Mouse (Mus musculus) limb, embryonic 11.5 days (tissue): ENCODE measurements around the gene Prkca. TPM values are rescaled to one million over a fixed set of nuclear protein-coding genes. Genes with fewer than 3 reads are reported as not detected.

Experiments used
- ATAC-seq: fragments of 200-750 bp; cut with Nextera tagmentation; 2 replicates; pipeline ENCODE4 v1.8.0; 2017; ENCODE audit warnings: low read depth; ENCODE audit not compliant: insufficient number of reproducible peaks, low FRiP score, low TSS enrichment
- DNase-seq: peaks from one replicate; pipeline ENCODE4 v3.0.0-alpha.2; 2015; ENCODE audit warnings: low spot score
- H3K27ac ChIP-seq: fragments of 300-500 bp; sonication (generic); replicated peaks from 2 replicates; pipeline ENCODE4 v1.5.1; 2014; ENCODE audit warnings: low read depth, mild to moderate bottlenecking, low read length
- H3K27me3 ChIP-seq: fragments of 300-500 bp; sonication (generic); 2 replicates; pipeline ENCODE4 v1.6.1; 2014; ENCODE audit warnings: mild to moderate bottlenecking, low read length, mixed read lengths; ENCODE audit not compliant: control insufficient read depth, insufficient read depth
- H3K36me3 ChIP-seq: fragments of 300-500 bp; sonication (generic); 2 replicates; pipeline ENCODE4 v1.6.1; 2014; ENCODE audit warnings: mild to moderate bottlenecking, low read length, moderate library complexity, mixed read lengths; ENCODE audit not compliant: control insufficient read depth, insufficient read depth
- H3K4me1 ChIP-seq: fragments of 300-500 bp; sonication (generic); 2 replicates; pipeline ENCODE4 v1.6.1; 2014; ENCODE audit warnings: low read length, mixed read lengths; ENCODE audit not compliant: control insufficient read depth, insufficient read depth
- H3K4me2 ChIP-seq: fragments of 300-500 bp; sonication (generic); 2 replicates; pipeline ENCODE4 v1.6.1; 2014; ENCODE audit warnings: low read depth, mild to moderate bottlenecking, moderate library complexity; ENCODE audit not compliant: severe bottlenecking
- H3K4me3 ChIP-seq: fragments of 300-500 bp; sonication (generic); 2 replicates; pipeline ENCODE4 v1.5.1; 2014; ENCODE audit warnings: low read depth, low read length
- H3K9ac ChIP-seq: fragments of 300-500 bp; sonication (generic); 2 replicates; pipeline ENCODE4 v1.6.1; 2014; ENCODE audit warnings: mild to moderate bottlenecking, low read length
- H3K9me3 ChIP-seq: fragments of 300-500 bp; sonication (generic); 2 replicates; pipeline ENCODE4 v1.6.1; 2016; ENCODE audit warnings: low read length; ENCODE audit not compliant: control insufficient read depth
- WGBS: fragments of 180-500 bp; shearing (Covaris S2); extraction: QIAGEN DNeasy Blood & Tissue Kit; methylation state at CpG from one replicate; pipeline ENCODE4 v1.1.7; 2014; 5-methylcytosine and 5-hydroxymethylcytosine counted together
- polyA plus RNA-seq: library from polyadenylated mRNA; unstranded; fragments of >200 nt; fragmentation: Nextera tagmentation; extraction: Ambion mirVana; gene quantifications from 2 replicates; pipeline ENCODE4 v1.2.1, GENCODE M21; 2014

Gene Prkca
- polyA plus RNA-seq, 1 experiment from 2014 or later, result 6.3 TPM

GRCm38 (mm10) chr11:108204202-108204894 is 139.4 kb downstream of the Prkca start:
- WGBS, result 64% methylated on average over 7 of the region's 7 CpGs
- no peaks in the 10 kb centered on the region for H3K4me1 ChIP-seq
- no peak overlapping the region for H3K9ac ChIP-seq
- H3K27me3 ChIP-seq, result no peaks in the 10 kb centered on the region
- no peak overlapping the region for H3K27ac ChIP-seq
- DNase-seq, result no peak
- H3K36me3 ChIP-seq, result no peaks in the 10 kb centered on the region
- H3K4me2 ChIP-seq, result no peak overlapping the region
- H3K9me3 ChIP-seq, result no peaks in the 10 kb centered on the region
- no peak overlapping the region for H3K4me3 ChIP-seq
- ATAC-seq, result no peak

- WGBS, result 90% methylated on average over 7 of the region's 7 CpGs
- no peaks in the 10 kb centered on the region for H3K4me1 ChIP-seq
These were observed 140.9 kb downstream of the Prkca start for GRCm38 (mm10) chr11:108202835-108203234.

DNA sequence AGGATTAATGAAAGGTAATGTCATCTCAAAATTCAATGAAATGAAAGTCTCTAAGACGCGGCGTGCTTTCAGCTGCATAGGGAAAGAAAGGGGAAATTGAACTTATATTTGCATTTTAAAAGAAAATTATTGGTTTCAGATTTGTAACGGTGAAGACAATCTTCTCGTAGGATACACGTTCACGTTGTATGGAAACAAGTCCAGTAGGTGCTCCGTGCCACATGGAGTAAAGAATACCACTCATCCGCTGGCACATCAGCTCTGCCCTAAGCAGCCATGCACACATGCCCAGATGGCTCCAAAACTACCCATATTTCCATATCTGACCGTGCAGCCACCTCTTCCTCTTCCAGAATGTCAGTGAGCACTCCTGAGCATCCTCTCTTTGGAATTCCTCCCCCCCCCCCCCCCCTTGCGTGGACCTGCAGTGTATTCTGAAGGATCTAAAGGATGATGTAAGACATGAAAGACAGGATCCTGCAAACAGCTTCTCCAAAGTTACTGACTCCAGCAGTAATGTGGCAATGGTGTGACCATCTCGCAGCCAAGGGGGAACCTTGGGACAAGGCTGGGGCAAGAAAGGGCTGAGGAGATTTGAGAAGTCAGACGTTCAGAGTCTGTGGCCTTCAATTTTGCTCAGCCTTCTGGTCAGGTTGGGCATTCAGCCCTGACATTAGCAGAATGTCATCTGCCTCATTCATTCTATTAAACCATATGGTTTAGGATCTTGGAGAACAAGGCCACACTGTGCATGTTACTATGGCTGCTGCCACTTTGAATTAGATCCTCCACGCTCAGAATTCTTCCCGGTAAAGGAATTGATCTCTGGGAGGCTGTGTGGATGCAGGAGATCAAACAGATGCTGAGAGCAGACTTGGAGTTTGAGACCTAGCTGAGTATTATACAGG is 142.8 kb downstream of the Prkca start:
- 91% methylated on average over 15 of the region's 15 CpGs for WGBS
- Histone ChIP-seq H3K27ac (no peak overlapping the region), H3K9me3 (no peaks in the 10 kb centered on the region), H3K4me2 (no peak overlapping the region), H3K27me3 (no peaks in the 10 kb centered on the region), H3K36me3 (no peaks in the 10 kb centered on the region), H3K4me1 (no peaks in the 10 kb centered on the region), H3K9ac (no peak overlapping the region), H3K4me3 (no peak overlapping the region)
- ATAC-seq, result no peak
- DNase-seq, result no peak

More at GRCm38 (mm10) chr11:108202835-108203234, 140.9 kb downstream of the Prkca start:
- no peak overlapping the region for H3K27ac ChIP-seq
- no peaks in the 10 kb centered on the region for H3K36me3 ChIP-seq
- no peaks in the 10 kb centered on the region for H3K9me3 ChIP-seq
- ATAC-seq, result no peak
- DNase-seq, result no peak
- H3K9ac ChIP-seq, result no peak overlapping the region
- H3K4me2 ChIP-seq, result no peak overlapping the region
- H3K27me3 ChIP-seq, result no peaks in the 10 kb centered on the region
- no peak overlapping the region for H3K4me3 ChIP-seq

- no peaks in the 10 kb centered on the region for H3K27me3 ChIP-seq
- no peak overlapping the region for H3K4me3 ChIP-seq
- ATAC-seq (no peak), DNase-seq (no peak)
- 85% methylated on average over 4 of the region's 4 CpGs for WGBS
- H3K27ac ChIP-seq, result no peak overlapping the region
- no peaks in the 10 kb centered on the region for H3K9me3 ChIP-seq
- no peak overlapping the region for H3K4me2 ChIP-seq
- H3K36me3 ChIP-seq, result no peaks in the 10 kb centered on the region
- no peak overlapping the region for H3K9ac ChIP-seq
- H3K4me1 ChIP-seq, result no peaks in the 10 kb centered on the region
These were observed 144.2 kb downstream of the Prkca start for GRCm38 (mm10) chr11:108199429-108199985.

DNA sequence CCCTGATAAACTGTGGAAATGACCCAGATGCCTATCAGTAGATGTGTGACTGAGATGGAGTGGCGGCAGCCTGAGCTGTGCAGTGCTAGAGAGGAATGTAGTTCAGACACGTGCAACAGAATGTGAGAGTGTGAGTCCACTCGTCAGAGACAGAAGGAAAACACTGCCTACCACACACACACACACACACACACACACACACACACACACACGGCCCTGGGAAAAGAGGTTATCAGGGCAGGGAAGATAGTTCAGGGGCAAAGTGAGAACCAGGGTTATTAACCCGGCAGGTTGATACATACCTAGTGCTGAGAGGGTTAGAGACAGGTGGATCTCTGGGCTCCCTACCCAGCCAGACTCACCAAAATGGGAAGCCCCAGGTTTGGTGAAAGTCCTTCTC is 145.1 kb downstream of the Prkca start:
- Histone ChIP-seq H3K9me3 (no peaks in the 10 kb centered on the region), H3K4me1 (no peaks in the 10 kb centered on the region), H3K9ac (no peak overlapping the region), H3K36me3 (no peaks in the 10 kb centered on the region), H3K4me3 (no peak overlapping the region), H3K27ac (no peak overlapping the region), H3K4me2 (no peak overlapping the region), H3K27me3 (no peaks in the 10 kb centered on the region)
- ATAC-seq (no peak), DNase-seq (no peak)
- 67% methylated on average over 5 of the region's 5 CpGs for WGBS

- Histone ChIP-seq H3K27me3 (no peaks in the 10 kb centered on the region), H3K4me3 (no peak overlapping the region), H3K27ac (no peak overlapping the region), H3K4me1 (no peaks in the 10 kb centered on the region), H3K9me3 (no peaks in the 10 kb centered on the region), H3K36me3 (no peaks in the 10 kb centered on the region), H3K4me2 (no peak overlapping the region), H3K9ac (no peak overlapping the region)
- ATAC-seq (no peak), DNase-seq (no peak)
- 76% methylated on average over 9 of the region's 9 CpGs for WGBS
These were observed 146.1 kb downstream of the Prkca start for GRCm38 (mm10) chr11:108197427-108198218.

DNA sequence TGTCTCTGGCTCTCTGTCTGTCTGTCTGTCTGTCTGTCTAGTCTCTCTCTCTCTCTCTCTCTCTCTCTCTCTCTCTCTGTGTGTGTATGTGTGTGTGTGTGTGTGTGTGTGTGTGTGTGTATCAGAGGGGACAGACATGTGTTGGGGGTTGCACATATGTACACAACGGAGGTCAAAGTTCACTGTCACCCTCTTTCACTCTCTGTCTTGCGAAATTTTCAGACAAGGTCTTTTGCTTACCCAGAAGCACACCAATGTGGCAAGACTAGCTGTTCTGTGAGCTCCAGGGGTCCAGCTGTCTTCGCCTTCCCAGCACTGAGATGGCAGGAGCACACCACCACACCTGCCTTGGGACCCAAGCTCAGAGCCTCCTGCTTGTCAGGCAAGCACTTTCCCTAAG is 146.9 kb downstream of the Prkca start:
- DNase-seq (no peak), ATAC-seq (no peak)
- no peak overlapping the region for H3K9ac ChIP-seq
- H3K4me3 ChIP-seq, result no peak overlapping the region
- H3K4me2 ChIP-seq, result no peak overlapping the region
- no peaks in the 10 kb centered on the region for H3K9me3 ChIP-seq
- 85% methylated on average over 3 of the region's 3 CpGs for WGBS
- no peaks in the 10 kb centered on the region for H3K4me1 ChIP-seq
- no peak overlapping the region for H3K27ac ChIP-seq
- no peaks in the 10 kb centered on the region for H3K27me3 ChIP-seq
- H3K36me3 ChIP-seq, result no peaks in the 10 kb centered on the region

DNA sequence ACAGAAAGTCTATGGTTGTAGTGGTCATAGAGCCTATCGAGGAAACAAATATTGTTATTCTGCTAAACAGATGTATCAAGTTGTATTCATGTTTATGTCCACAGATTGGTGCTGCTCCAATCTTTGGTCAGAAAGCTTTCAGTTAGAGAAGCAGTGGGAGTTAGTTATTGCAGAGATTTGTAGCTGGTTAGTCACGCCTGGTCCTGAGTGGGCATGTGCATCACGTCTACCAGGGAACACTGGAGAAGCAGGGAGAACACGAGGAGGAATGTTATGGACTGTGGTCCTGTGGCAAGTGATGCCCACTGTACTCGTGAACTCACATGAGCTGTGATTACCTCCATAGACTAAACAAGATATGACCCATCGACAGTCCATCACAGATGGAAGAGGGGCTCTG is 153.4 kb downstream of the Prkca start:
- DNase-seq (no peak), ATAC-seq (no peak)
- Histone ChIP-seq H3K9me3 (no peaks in the 10 kb centered on the region), H3K27me3 (no peaks in the 10 kb centered on the region), H3K4me2 (no peak overlapping the region), H3K4me3 (no peak overlapping the region), H3K4me1 (no peaks in the 10 kb centered on the region), H3K36me3 (no peaks in the 10 kb centered on the region), H3K9ac (no peak overlapping the region), H3K27ac (no peak overlapping the region)
- WGBS, result 81% methylated on average over 6 of the region's 6 CpGs
